Mouse (Mus musculus) kidney, embryonic 14.5 days (tissue): Measurements from ENCODE around the gene Fam208b. TPM values are rescaled to one million over a fixed set of nuclear protein-coding genes. Genes with fewer than 3 reads are reported as not detected.

ENCODE experiments used
- ATAC-seq: fragments of 200-750 bp; cut with Nextera tagmentation; 2 replicates; pipeline ENCODE4 v1.8.0; 2017; ENCODE audit warnings: moderate number of reproducible peaks, mild to moderate bottlenecking, moderate TSS enrichment, moderate library complexity; ENCODE audit not compliant: low FRiP score, low TSS enrichment
- H3K27ac ChIP-seq: fragments of 300-500 bp; sonication (generic); 2 replicates; pipeline ENCODE4 v1.5.1; 2014; ENCODE audit warnings: low read depth, mild to moderate bottlenecking, low read length, moderate library complexity, mixed read lengths
- H3K27me3 ChIP-seq: fragments of 300-500 bp; sonication (generic); 2 replicates; pipeline ENCODE4 v1.6.1; 2014; ENCODE audit warnings: mild to moderate bottlenecking, low read length; ENCODE audit not compliant: control insufficient read depth, insufficient read depth
- H3K36me3 ChIP-seq: fragments of 300-500 bp; sonication (generic); 2 replicates; pipeline ENCODE4 v1.6.1; 2014; ENCODE audit warnings: low read length, mixed read lengths; ENCODE audit not compliant: control insufficient read depth, insufficient read depth
- H3K4me1 ChIP-seq: fragments of 300-500 bp; sonication (generic); 2 replicates; pipeline ENCODE4 v1.6.1; 2014; ENCODE audit warnings: low read length, mixed read lengths; ENCODE audit not compliant: control insufficient read depth, insufficient read depth
- H3K4me2 ChIP-seq: fragments of 300-500 bp; sonication (generic); replicated peaks from 2 replicates; pipeline ENCODE4 v1.6.1; 2014; ENCODE audit warnings: low read depth, mild to moderate bottlenecking, low read length
- H3K4me3 ChIP-seq: fragments of 300-500 bp; sonication (generic); 2 replicates; pipeline ENCODE4 v1.5.1; 2014; ENCODE audit warnings: mild to moderate bottlenecking, low read length
- H3K9ac ChIP-seq: fragments of 300-500 bp; sonication (generic); 2 replicates; pipeline ENCODE4 v1.6.1; 2014; ENCODE audit warnings: low read depth, mild to moderate bottlenecking, low read length, moderate library complexity
- H3K9me3 ChIP-seq: fragments of 300-500 bp; sonication (generic); 2 replicates; pipeline ENCODE4 v1.6.1; 2016; ENCODE audit warnings: low read length; ENCODE audit not compliant: control insufficient read depth
- WGBS: fragments of 180-500 bp; shearing (Covaris S2); extraction: QIAGEN DNeasy Blood & Tissue Kit; methylation state at CpG from one replicate; pipeline ENCODE4 v1.1.7; 2014; 5-methylcytosine and 5-hydroxymethylcytosine counted together
- polyA plus RNA-seq: library from polyadenylated mRNA; unstranded; fragments of >200 nt; fragmentation: Nextera tagmentation; extraction: Ambion mirVana; gene quantifications from 2 replicates; pipeline ENCODE4 v1.2.1, GENCODE M21; 2014

Gene Fam208b
- polyA plus RNA-seq, 1 experiment from 2014 or later, result 25.8 TPM

GRCm38 (mm10) chr13:3609780-3610117, 1.2 kb downstream of the Fam208b start:
- H3K4me3 ChIP-seq, result peak overlapping the region; percentile 82
- H3K4me1 ChIP-seq, result no peaks in the 10 kb centered on the region
- peak overlapping the region; percentile 61 for H3K4me2 ChIP-seq
- H3K27me3 ChIP-seq, result no peaks in the 10 kb centered on the region
- H3K36me3 ChIP-seq, result no peaks in the 10 kb centered on the region
- H3K9me3 ChIP-seq, result 0 out of 2 replicates have a peak, but pooled peaks cover 6% of the 10 kb centered on the region
- ATAC-seq, result no peak
- WGBS, result 22% methylated on average over 8 of the region's 8 CpGs
- peak overlapping the region; percentile 86; the same call in 1 of the 2 replicates for H3K9ac ChIP-seq
- no peak overlapping the region for H3K27ac ChIP-seq

GRCm38 (mm10) chr13:3596232-3596631, 14.7 kb downstream of the Fam208b start:
- no peak overlapping the region for H3K4me3 ChIP-seq
- H3K4me2 ChIP-seq, result no peak overlapping the region
- H3K9ac ChIP-seq, result no peak overlapping the region
- no peak overlapping the region for H3K27ac ChIP-seq
- no peaks in the 10 kb centered on the region for H3K4me1 ChIP-seq
- H3K27me3 ChIP-seq, result no peaks in the 10 kb centered on the region
- ATAC-seq, result no peak
- H3K36me3 ChIP-seq, result peaks cover 45% of the 10 kb centered on the region
- 94% methylated on average over 6 of the region's 6 CpGs for WGBS
- no peaks in the 10 kb centered on the region for H3K9me3 ChIP-seq

GRCm38 (mm10) chr13:3594311-3594710, 16.6 kb downstream of the Fam208b start:
- peaks cover 54% of the 10 kb centered on the region for H3K36me3 ChIP-seq
- 89% methylated on average over 1 of the region's 1 CpGs for WGBS
- no peak for ATAC-seq
- H3K4me2 ChIP-seq, result no peak overlapping the region
- H3K27me3 ChIP-seq, result no peaks in the 10 kb centered on the region
- H3K9ac ChIP-seq, result no peak overlapping the region
- H3K27ac ChIP-seq, result no peak overlapping the region
- no peaks in the 10 kb centered on the region for H3K4me1 ChIP-seq
- no peaks in the 10 kb centered on the region for H3K9me3 ChIP-seq
- no peak overlapping the region for H3K4me3 ChIP-seq

GRCm38 (mm10) chr13:3590789-3591188, 20.1 kb downstream of the Fam208b start:
- H3K4me3 ChIP-seq, result no peak overlapping the region
- peaks cover 60% of the 10 kb centered on the region for H3K36me3 ChIP-seq
- no peak overlapping the region for H3K27ac ChIP-seq
- H3K9ac ChIP-seq, result no peak overlapping the region
- H3K4me1 ChIP-seq, result no peaks in the 10 kb centered on the region
- no peaks in the 10 kb centered on the region for H3K27me3 ChIP-seq
- WGBS, result 92% methylated on average over 3 of the region's 3 CpGs
- no peak overlapping the region for H3K4me2 ChIP-seq
- H3K9me3 ChIP-seq, result no peaks in the 10 kb centered on the region
- no peak for ATAC-seq

- Histone ChIP-seq H3K4me1 (no peaks in the 10 kb centered on the region), H3K4me3 (no peak overlapping the region), H3K27me3 (no peaks in the 10 kb centered on the region), H3K36me3 (peaks cover 74% of the 10 kb centered on the region), H3K27ac (no peak overlapping the region), H3K9me3 (no peaks in the 10 kb centered on the region), H3K9ac (no peak overlapping the region), H3K4me2 (no peak overlapping the region)
- no peak for ATAC-seq
- WGBS, result 79% methylated on average over 2 of the region's 2 CpGs
These were observed 47.0 kb downstream of the Fam208b start for GRCm38 (mm10) chr13:3563953-3564352.

GRCm38 (mm10) chr13:3563130-3563529, 47.8 kb downstream of the Fam208b start:
- Histone ChIP-seq H3K4me3 (no peak overlapping the region), H3K9ac (no peak overlapping the region), H3K27me3 (no peaks in the 10 kb centered on the region), H3K4me2 (no peak overlapping the region), H3K4me1 (no peaks in the 10 kb centered on the region), H3K9me3 (no peaks in the 10 kb centered on the region), H3K27ac (no peak overlapping the region), H3K36me3 (peaks cover 67% of the 10 kb centered on the region)
- no peak for ATAC-seq
- 97% methylated on average over 1 of the region's 1 CpGs for WGBS

- no peaks in the 10 kb centered on the region for H3K9me3 ChIP-seq
- 87% methylated on average over 6 of the region's 6 CpGs for whole genome bisulfite sequencing
- no peak overlapping the region for H3K9ac ChIP-seq
- no peak overlapping the region for H3K27ac ChIP-seq
- H3K27me3 ChIP-seq, result no peaks in the 10 kb centered on the region
- no peak overlapping the region for H3K4me2 ChIP-seq
- no peaks in the 10 kb centered on the region for H3K4me1 ChIP-seq
- no peak overlapping the region for H3K4me3 ChIP-seq
- ATAC-seq, result peak; percentile 43; the same call in 1 of the 2 replicates
- H3K36me3 ChIP-seq, result peaks cover 29% of the 10 kb centered on the region; the same call in 1 of the 2 replicates
These were observed 63.1 kb downstream of the Fam208b start for GRCm38 (mm10) chr13:3547856-3548255.

GRCm38 (mm10) chr13:3547410-3547809, 63.5 kb downstream of the Fam208b start:
- H3K4me3 ChIP-seq, result no peak overlapping the region
- no peak overlapping the region for H3K4me2 ChIP-seq
- ATAC-seq, result no peak
- H3K27me3 ChIP-seq, result no peaks in the 10 kb centered on the region
- WGBS, result 83% methylated on average over 3 of the region's 3 CpGs
- H3K27ac ChIP-seq, result no peak overlapping the region
- H3K9ac ChIP-seq, result no peak overlapping the region
- H3K36me3 ChIP-seq, result peaks cover 24% of the 10 kb centered on the region; the same call in 1 of the 2 replicates
- H3K9me3 ChIP-seq, result no peaks in the 10 kb centered on the region
- no peaks in the 10 kb centered on the region for H3K4me1 ChIP-seq

GRCm38 (mm10) chr13:3544925-3545324, 66.0 kb downstream of the Fam208b start:
- ATAC-seq, result no peak
- no peaks in the 10 kb centered on the region for H3K9me3 ChIP-seq
- H3K27ac ChIP-seq, result no peak overlapping the region
- WGBS, result 77% methylated on average over 5 of the region's 5 CpGs
- no peak overlapping the region for H3K4me3 ChIP-seq
- H3K4me2 ChIP-seq, result no peak overlapping the region
- no peak overlapping the region for H3K9ac ChIP-seq
- peaks cover 13% of the 10 kb centered on the region; the same call in 1 of the 2 replicates for H3K4me1 ChIP-seq
- no peaks in the 10 kb centered on the region for H3K27me3 ChIP-seq
- peaks cover 13% of the 10 kb centered on the region; the same call in 1 of the 2 replicates for H3K36me3 ChIP-seq
